Mouse (Mus musculus): ENCODE measurements around the gene Prkag3. TPM values are rescaled to one million over a fixed set of nuclear protein-coding genes. Genes with fewer than 3 reads are reported as not detected.

The Prkag3 gene
- polyA plus RNA-seq, 1 experiment: not detected

DNA sequence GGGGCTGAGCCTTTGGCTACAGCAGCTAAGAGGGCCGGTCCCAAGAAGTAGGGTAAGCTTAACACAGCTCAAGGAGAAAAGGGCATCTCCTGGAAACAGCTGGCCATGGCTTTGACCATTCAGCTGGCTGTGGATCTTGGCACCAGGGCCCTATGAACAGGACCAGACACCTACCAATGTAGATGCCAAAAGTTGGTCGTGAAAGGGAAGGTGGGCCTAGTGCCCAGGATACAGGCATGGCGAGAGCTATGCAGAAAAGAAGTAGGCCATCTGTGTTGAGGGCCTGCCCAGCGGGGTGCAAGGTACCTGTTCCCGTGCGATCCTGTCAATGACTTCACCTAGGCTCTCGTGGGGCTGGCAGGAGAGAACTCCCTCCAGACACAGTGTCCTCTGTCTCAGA is 8.2 kb downstream of the Prkag3 start:
- no peak overlapping the region for H3K4me3 ChIP-seq (replicated peaks)
- H3K36me3 ChIP-seq (replicated peaks; ENCODE audit: low read length): no peaks in the 10 kb centered on the region
- H3K27me3 ChIP-seq (replicated peaks): peaks cover 67% of the 10 kb centered on the region
- peaks cover 9% of the 10 kb centered on the region for H3K4me1 ChIP-seq
- H3K9me3 ChIP-seq: no peaks in the 10 kb centered on the region
- TF ChIP-seq GATA1 (IDR thresholded peaks at IDR 0.05; ENCODE audit: borderline replicate concordance, low read length) (no peak), FLI1 (IDR thresholded peaks at IDR 0.05; ENCODE audit: low read length) (no peak)

DNA sequence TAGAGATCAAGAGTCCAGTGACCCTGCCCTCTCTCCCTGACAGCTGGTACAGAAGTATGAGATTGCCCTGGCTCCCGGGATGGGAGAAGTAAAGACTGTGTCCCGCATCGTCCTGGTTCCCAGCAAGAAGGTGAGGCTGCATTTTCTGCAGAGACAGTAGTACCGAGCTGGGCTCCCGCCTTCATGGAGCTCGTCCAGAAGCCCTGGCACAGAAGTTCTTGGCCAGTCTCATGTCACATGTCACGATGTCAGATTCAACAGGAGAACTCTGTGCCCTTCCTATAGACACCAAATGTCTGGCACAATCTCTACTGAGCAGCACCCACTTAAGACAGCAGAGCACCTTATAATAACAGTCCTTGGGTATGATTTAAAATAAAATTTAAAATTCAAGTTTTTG is 11.5 kb downstream of the Prkag3 start:
- Histone ChIP-seq H3K9me3 (no peaks in the 10 kb centered on the region), H3K4me1 (peaks cover 8% of the 10 kb centered on the region), H3K36me3 (replicated peaks; ENCODE audit: low read length) (no peaks in the 10 kb centered on the region), H3K4me3 (replicated peaks) (no peak overlapping the region), H3K27me3 (replicated peaks) (peaks cover 61% of the 10 kb centered on the region)
- TF ChIP-seq GATA1 (IDR thresholded peaks at IDR 0.05; ENCODE audit: borderline replicate concordance, low read length) (no peak), FLI1 (IDR thresholded peaks at IDR 0.05; ENCODE audit: low read length) (no peak)

DNA sequence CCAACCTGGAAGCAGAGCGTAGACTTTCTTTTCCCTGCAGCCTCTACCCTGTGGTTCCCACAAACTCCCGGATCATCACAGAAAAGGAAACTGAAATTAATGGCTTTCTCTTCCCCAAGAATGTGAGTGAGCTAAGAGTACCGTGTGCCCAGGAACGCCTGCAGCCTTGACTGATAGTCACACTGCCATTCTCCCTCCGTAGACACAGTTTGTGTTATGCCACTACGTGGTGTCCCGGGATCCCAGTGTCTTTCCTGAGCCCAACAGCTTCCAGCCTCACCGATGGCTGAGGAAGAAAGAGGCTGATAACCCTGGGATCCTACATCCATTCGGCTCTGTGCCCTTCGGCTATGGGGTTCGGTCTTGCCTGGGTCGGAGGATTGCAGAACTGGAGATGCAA is 12.0 kb downstream of the Prkag3 start:
- peaks cover 61% of the 10 kb centered on the region for H3K27me3 ChIP-seq (replicated peaks)
- H3K4me3 ChIP-seq (replicated peaks): no peak overlapping the region
- no peaks in the 10 kb centered on the region for H3K36me3 ChIP-seq (replicated peaks; ENCODE audit: low read length)
- TF ChIP-seq GATA1 (IDR thresholded peaks at IDR 0.05; ENCODE audit: borderline replicate concordance, low read length): no peak
- TF ChIP-seq FLI1 (IDR thresholded peaks at IDR 0.05; ENCODE audit: low read length): no peak
- no peaks in the 10 kb centered on the region for H3K9me3 ChIP-seq
- H3K4me1 ChIP-seq: peaks cover 8% of the 10 kb centered on the region

DNA sequence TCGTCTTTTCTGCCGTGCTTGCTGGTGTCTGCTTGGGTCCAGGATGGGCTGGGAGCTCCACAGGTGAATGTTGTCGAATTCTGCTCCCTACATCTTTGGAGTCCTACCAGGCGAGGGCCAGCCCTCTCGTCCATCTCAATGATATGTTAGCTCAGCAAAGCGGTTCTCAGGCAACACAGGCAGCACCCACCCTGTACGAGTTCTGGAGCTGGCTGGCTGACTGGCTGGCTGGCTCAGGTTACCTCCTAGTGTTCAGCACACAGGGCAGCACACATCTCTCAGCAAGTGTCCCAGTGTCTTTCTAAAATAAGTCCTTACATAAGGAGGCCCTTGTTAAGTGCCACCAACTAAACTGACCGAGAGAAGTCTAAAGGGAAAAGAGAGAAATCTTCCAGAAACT is 20.6 kb downstream of the Prkag3 start:
- H3K36me3 ChIP-seq (replicated peaks; ENCODE audit: low read length): no peaks in the 10 kb centered on the region

DNA sequence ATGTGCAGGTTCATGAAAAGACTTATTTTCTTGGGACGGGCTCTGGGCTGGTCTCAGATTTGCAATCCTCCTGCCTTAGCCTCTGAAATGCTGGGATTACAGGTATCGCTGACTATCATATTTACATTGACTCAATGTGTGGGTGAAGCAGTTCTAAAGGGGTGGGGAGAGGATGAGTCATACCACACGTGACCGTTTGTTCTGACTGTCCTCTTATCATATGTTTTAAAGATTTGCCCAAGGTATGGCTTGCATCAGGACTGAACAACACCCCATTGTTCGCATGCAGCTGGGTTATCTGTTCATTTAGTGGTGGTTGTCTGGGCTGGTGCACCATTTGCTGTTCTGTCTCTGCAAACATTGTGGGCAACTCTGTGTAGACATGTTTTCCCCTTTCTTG is 22.3 kb downstream of the Prkag3 start:
- Histone ChIP-seq H3K4me1 (peaks cover 40% of the 10 kb centered on the region), H3K9me3 (0 out of 2 replicates have a peak, but pooled peaks cover 3% of the 10 kb centered on the region), H3K4me3 (replicated peaks) (no peak overlapping the region), H3K27me3 (replicated peaks) (peaks cover 9% of the 10 kb centered on the region), H3K36me3 (replicated peaks; ENCODE audit: low read length) (no peaks in the 10 kb centered on the region)
- TF ChIP-seq GATA1 (IDR thresholded peaks at IDR 0.05; ENCODE audit: borderline replicate concordance, low read length): no peak
- no peak for TF ChIP-seq FLI1 (IDR thresholded peaks at IDR 0.05; ENCODE audit: low read length)

More for the DNA sequence above, 20.6 kb downstream of the Prkag3 start:
- Histone ChIP-seq H3K4me1 (peaks cover 22% of the 10 kb centered on the region), H3K9me3 (no peaks in the 10 kb centered on the region), H3K27me3 (replicated peaks) (peaks cover 10% of the 10 kb centered on the region), H3K4me3 (replicated peaks) (no peak overlapping the region)
- no peak for TF ChIP-seq FLI1 (IDR thresholded peaks at IDR 0.05; ENCODE audit: low read length)
- no peak for TF ChIP-seq GATA1 (IDR thresholded peaks at IDR 0.05; ENCODE audit: borderline replicate concordance, low read length)

DNA sequence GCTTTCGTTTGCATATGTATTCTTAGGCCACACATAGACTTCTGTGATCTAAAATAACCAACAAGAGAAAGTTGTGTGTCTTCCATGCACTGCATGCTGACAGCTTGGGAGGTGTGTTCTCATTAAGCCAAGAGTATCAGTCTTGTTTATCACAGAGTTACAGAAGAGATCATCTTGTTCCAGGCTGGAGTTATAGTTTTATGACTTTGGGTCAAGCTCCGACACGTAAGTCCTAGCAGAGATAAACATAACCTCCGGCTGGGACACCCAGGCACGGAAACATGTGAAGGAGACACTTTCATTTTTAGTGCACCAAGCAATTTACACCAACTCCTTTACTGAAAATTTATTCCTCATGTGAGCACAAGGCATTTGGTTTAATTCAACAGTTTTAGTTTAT is 22.9 kb downstream of the Prkag3 start:
- Histone ChIP-seq H3K36me3 (replicated peaks; ENCODE audit: low read length) (no peaks in the 10 kb centered on the region), H3K27me3 (replicated peaks) (peaks cover 9% of the 10 kb centered on the region), H3K4me3 (replicated peaks) (no peak overlapping the region), H3K9me3 (0 out of 2 replicates have a peak, but pooled peaks cover 3% of the 10 kb centered on the region), H3K4me1 (peaks cover 46% of the 10 kb centered on the region)
- no peak for TF ChIP-seq GATA1 (IDR thresholded peaks at IDR 0.05; ENCODE audit: borderline replicate concordance, low read length)
- no peak for TF ChIP-seq FLI1 (IDR thresholded peaks at IDR 0.05; ENCODE audit: low read length)

DNA sequence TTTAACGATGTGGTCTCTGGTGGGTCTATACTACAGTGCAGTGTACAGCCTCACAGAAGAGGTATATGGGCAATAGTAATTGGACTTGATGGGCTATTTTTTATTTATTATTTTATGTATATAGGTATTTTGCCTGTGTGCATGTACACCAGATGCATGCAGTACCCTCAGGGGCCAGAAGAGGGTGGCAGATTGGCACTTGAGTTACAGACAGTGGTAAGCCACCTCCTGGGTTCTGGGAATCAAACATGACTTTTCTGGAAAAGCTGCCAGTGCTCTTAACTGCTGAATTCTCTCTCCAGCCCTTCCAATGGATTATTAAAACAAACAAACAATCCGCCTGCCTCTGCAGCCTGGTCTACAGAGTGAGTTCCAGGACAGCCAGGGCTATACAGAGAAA is 25.3 kb downstream of the Prkag3 start:
- Histone ChIP-seq H3K36me3 (replicated peaks; ENCODE audit: low read length) (no peaks in the 10 kb centered on the region), H3K4me3 (replicated peaks) (no peak overlapping the region), H3K4me1 (peaks cover 56% of the 10 kb centered on the region), H3K9me3 (0 out of 2 replicates have a peak, but pooled peaks cover 3% of the 10 kb centered on the region), H3K27me3 (replicated peaks) (peaks cover 3% of the 10 kb centered on the region)
- TF ChIP-seq GATA1 (IDR thresholded peaks at IDR 0.05; ENCODE audit: borderline replicate concordance, low read length): no peak
- TF ChIP-seq FLI1 (IDR thresholded peaks at IDR 0.05; ENCODE audit: low read length): no peak

DNA sequence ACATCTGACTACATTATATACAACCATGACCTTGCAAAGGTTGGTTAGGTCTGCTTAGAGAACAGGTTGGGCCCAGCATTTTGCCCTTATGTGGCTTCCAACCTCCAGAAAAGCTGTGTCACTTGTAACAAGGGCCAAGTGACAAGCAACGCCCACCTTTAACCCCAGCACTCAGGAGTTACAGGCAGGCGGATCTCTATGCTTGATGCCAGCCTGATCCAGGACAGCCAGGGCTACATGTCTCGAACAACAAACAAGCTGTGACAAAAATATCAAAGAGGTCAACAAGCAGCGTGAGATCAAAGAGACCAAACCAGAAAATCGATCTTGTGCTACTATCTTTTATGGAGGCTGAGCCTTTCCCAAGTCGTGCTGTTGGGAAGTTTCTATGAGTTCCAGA is 27.4 kb downstream of the Prkag3 start:
- H3K36me3 ChIP-seq (replicated peaks; ENCODE audit: low read length): no peaks in the 10 kb centered on the region
- 0 out of 2 replicates have a peak, but pooled peaks cover 3% of the 10 kb centered on the region for H3K9me3 ChIP-seq
- TF ChIP-seq GATA1 (IDR thresholded peaks at IDR 0.05; ENCODE audit: borderline replicate concordance, low read length) (no peak), FLI1 (IDR thresholded peaks at IDR 0.05; ENCODE audit: low read length) (no peak)
- peaks cover 49% of the 10 kb centered on the region for H3K4me1 ChIP-seq
- no peak overlapping the region for H3K4me3 ChIP-seq (replicated peaks)
- H3K27me3 ChIP-seq (replicated peaks): peaks cover 1% of the 10 kb centered on the region

DNA sequence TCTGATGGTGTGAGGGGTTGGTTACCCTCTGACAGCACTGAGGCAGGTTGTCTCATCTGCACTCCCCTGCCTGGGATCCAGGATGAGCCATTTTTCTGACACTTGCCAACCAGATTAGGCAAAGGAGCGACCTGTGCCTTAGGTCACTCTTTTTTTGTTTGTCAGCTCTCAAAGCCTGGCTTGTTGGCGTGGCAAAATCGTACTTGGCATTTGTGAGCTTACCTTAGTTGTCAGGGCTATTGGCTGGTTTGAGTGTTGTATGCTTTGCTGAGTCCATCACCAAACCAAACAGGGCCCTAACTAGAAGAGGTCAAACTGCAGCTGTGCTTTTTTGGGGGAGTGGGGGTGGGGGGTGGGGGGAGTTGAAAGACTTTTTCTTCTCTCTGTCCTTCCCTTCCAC is 29.7 kb downstream of the Prkag3 start:
- H3K4me3 ChIP-seq (replicated peaks): no peak overlapping the region
- 0 out of 2 replicates have a peak, but pooled peaks cover 3% of the 10 kb centered on the region for H3K9me3 ChIP-seq
- TF ChIP-seq FLI1 (IDR thresholded peaks at IDR 0.05; ENCODE audit: low read length) (no peak), GATA1 (IDR thresholded peaks at IDR 0.05; ENCODE audit: borderline replicate concordance, low read length) (no peak)
- no peaks in the 10 kb centered on the region for H3K36me3 ChIP-seq (replicated peaks; ENCODE audit: low read length)
- H3K27me3 ChIP-seq (replicated peaks): peaks cover 6% of the 10 kb centered on the region
- peaks cover 54% of the 10 kb centered on the region for H3K4me1 ChIP-seq

DNA sequence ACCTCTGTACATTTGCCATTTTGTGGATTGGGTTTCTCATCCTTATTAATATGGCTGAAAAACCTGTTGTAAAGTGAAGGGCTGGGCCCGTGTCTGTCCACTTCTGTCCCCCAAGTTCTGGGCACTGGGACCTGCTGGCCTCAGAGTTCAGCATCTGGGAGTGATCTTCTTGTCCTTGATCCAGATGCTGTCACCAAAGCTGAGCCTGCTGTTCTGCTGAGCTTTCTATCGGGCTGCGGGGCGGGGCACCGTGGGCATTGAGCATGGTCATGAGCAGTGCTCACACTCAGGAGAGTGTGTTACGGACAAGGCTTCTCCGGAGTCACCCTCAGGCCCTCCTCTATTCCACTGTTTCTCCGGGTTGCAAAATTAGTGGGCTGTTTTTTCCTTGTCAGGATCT is 30.9 kb downstream of the Prkag3 start:
- peaks cover 17% of the 10 kb centered on the region for H3K27me3 ChIP-seq (replicated peaks)
- 0 out of 2 replicates have a peak, but pooled peaks cover 3% of the 10 kb centered on the region for H3K9me3 ChIP-seq
- TF ChIP-seq FLI1 (IDR thresholded peaks at IDR 0.05; ENCODE audit: low read length) (no peak), GATA1 (IDR thresholded peaks at IDR 0.05; ENCODE audit: borderline replicate concordance, low read length) (no peak)
- no peak overlapping the region for H3K4me3 ChIP-seq (replicated peaks)
- H3K36me3 ChIP-seq (replicated peaks; ENCODE audit: low read length): no peaks in the 10 kb centered on the region
- peaks cover 57% of the 10 kb centered on the region for H3K4me1 ChIP-seq

DNA sequence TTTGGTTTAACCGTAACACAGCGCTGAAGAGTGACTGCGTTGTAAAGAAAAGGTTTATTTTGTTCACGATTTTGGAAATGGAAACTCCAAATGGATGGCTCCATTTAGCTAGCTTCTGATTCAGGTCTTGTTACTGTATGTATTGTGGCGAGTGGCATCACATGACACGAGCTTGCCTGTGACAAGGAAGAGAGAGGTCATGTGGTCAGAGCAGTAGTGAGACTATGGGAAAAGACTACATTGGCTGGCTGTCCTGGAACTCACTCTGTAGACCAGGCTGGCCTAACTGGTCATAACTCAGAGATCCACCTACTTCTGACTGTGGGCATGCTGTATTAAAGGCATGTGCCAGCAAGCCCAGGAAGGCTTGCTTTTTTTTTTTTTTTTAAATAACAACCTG is 33.1 kb downstream of the Prkag3 start:
- Histone ChIP-seq H3K36me3 (replicated peaks; ENCODE audit: low read length) (no peaks in the 10 kb centered on the region), H3K27me3 (replicated peaks) (peaks cover 19% of the 10 kb centered on the region), H3K9me3 (no peaks in the 10 kb centered on the region), H3K4me3 (replicated peaks) (no peak overlapping the region), H3K4me1 (peaks cover 45% of the 10 kb centered on the region)
- TF ChIP-seq GATA1 (IDR thresholded peaks at IDR 0.05; ENCODE audit: borderline replicate concordance, low read length) (no peak), FLI1 (IDR thresholded peaks at IDR 0.05; ENCODE audit: low read length) (no peak)
